Mouse (Mus musculus) bone marrow, adult 2 months (tissue): ENCODE data around the gene Lss.

ENCODE experiments used
- CTCF ChIP-seq: fragments of 200-500 bp; IDR thresholded peaks from 2 replicates; pipeline ENCODE4 v1.5.1; 2011; ENCODE audit warnings: low read length, control low read depth; ENCODE audit not compliant: control insufficient read depth, insufficient read depth
- POLR2A ChIP-seq: fragments of 200-500 bp; IDR thresholded peaks from 2 replicates; pipeline ENCODE4 v1.6.1; 2011; ENCODE audit warnings: low read depth, mild to moderate bottlenecking, control low read depth, low read length, borderline replicate concordance; ENCODE audit not compliant: control insufficient read depth

- TF ChIP-seq CTCF (no peak), POLR2A (no peak)
Measured at GRCm38 (mm10) chr10:76551556-76551955, 20.2 kb downstream of the Lss start.
